Mouse (Mus musculus): ENCODE results near the gene Mtap. TPM values are rescaled to one million over a fixed set of nuclear protein-coding genes. Genes with fewer than 3 reads are reported as not detected.

The Mtap gene
- polyA plus RNA-seq, 1 experiment from 2014 or later = 13.0 TPM

GRCm38 (mm10) chr4:89145409-89145808 is 8.5 kb downstream of the Mtap start:
- Histone ChIP-seq H3K27ac (ENCODE audit: low read length) (no peak overlapping the region), H3K27me3 (ENCODE audit: control insufficient read depth, insufficient read depth, low read depth, low read length) (no peaks in the 10 kb centered on the region), H3K4me3 (ENCODE audit: low read depth, low read length) (no peak overlapping the region), H3K9ac (ENCODE audit: low read depth, low read length) (no peak overlapping the region), H3K4me1 (ENCODE audit: control insufficient read depth, low read depth, low read length) (no peaks in the 10 kb centered on the region), H3K4me2 (ENCODE audit: low read depth, low read length) (no peak overlapping the region), H3K36me3 (ENCODE audit: control insufficient read depth, insufficient read depth) (no peaks in the 10 kb centered on the region), H3K9me3 (replicated peaks; ENCODE audit: control insufficient read depth, low read length) (no peaks in the 10 kb centered on the region)
- ATAC-seq (ENCODE audit: low read depth) = peak; percentile 47; the same call in 1 of the 2 replicates
- 34% methylated on average over 6 of the region's 6 CpGs for WGBS (ENCODE audit: insufficient replicate concordance)

- no peak overlapping the region for H3K9ac ChIP-seq (ENCODE audit: low read depth, low read length)
- no peak overlapping the region for H3K4me2 ChIP-seq (ENCODE audit: low read depth, low read length)
- H3K4me1 ChIP-seq (ENCODE audit: control insufficient read depth, low read depth, low read length) = no peaks in the 10 kb centered on the region
- no peaks in the 10 kb centered on the region for H3K36me3 ChIP-seq (ENCODE audit: control insufficient read depth, insufficient read depth)
- no peak for ATAC-seq (ENCODE audit: low read depth)
- H3K9me3 ChIP-seq (replicated peaks; ENCODE audit: control insufficient read depth, low read length) = no peaks in the 10 kb centered on the region
- no peaks in the 10 kb centered on the region for H3K27me3 ChIP-seq (ENCODE audit: control insufficient read depth, insufficient read depth, low read depth, low read length)
- no peak overlapping the region for H3K4me3 ChIP-seq (ENCODE audit: low read depth, low read length)
- WGBS (ENCODE audit: insufficient replicate concordance) = 40% methylated on average over 3 of the region's 3 CpGs
- no peak overlapping the region for H3K27ac ChIP-seq (ENCODE audit: low read length)
Measured at GRCm38 (mm10) chr4:89146291-89146690, 9.4 kb downstream of the Mtap start.

- no peak for ATAC-seq (ENCODE audit: low read depth)
- H3K4me2 ChIP-seq (ENCODE audit: low read depth, low read length) = no peak overlapping the region
- H3K36me3 ChIP-seq (ENCODE audit: control insufficient read depth, insufficient read depth) = no peaks in the 10 kb centered on the region
- H3K4me3 ChIP-seq (ENCODE audit: low read depth, low read length) = no peak overlapping the region
- H3K9ac ChIP-seq (ENCODE audit: low read depth, low read length) = no peak overlapping the region
- no peaks in the 10 kb centered on the region for H3K27me3 ChIP-seq (ENCODE audit: control insufficient read depth, insufficient read depth, low read depth, low read length)
- no peak overlapping the region for H3K27ac ChIP-seq (ENCODE audit: low read length)
- no peaks in the 10 kb centered on the region for H3K4me1 ChIP-seq (ENCODE audit: control insufficient read depth, low read depth, low read length)
- no peaks in the 10 kb centered on the region for H3K9me3 ChIP-seq (replicated peaks; ENCODE audit: control insufficient read depth, low read length)
Measured at GRCm38 (mm10) chr4:89149261-89149660, 12.3 kb downstream of the Mtap start.

- no peaks in the 10 kb centered on the region for H3K9me3 ChIP-seq (replicated peaks; ENCODE audit: control insufficient read depth, low read length)
- no peak overlapping the region for H3K27ac ChIP-seq (ENCODE audit: low read length)
- no peaks in the 10 kb centered on the region for H3K27me3 ChIP-seq (ENCODE audit: control insufficient read depth, insufficient read depth, low read depth, low read length)
- no peak overlapping the region for H3K4me2 ChIP-seq (ENCODE audit: low read depth, low read length)
- 72% methylated on average over 3 of the region's 3 CpGs for WGBS (ENCODE audit: insufficient replicate concordance)
- no peak overlapping the region for H3K9ac ChIP-seq (ENCODE audit: low read depth, low read length)
- peaks cover 2% of the 10 kb centered on the region; the same call in 1 of the 2 replicates for H3K36me3 ChIP-seq (ENCODE audit: control insufficient read depth, insufficient read depth)
- no peak for ATAC-seq (ENCODE audit: low read depth)
- H3K4me3 ChIP-seq (ENCODE audit: low read depth, low read length) = no peak overlapping the region
- no peaks in the 10 kb centered on the region for H3K4me1 ChIP-seq (ENCODE audit: control insufficient read depth, low read depth, low read length)
Measured at GRCm38 (mm10) chr4:89161389-89161788, 24.5 kb downstream of the Mtap start.

GRCm38 (mm10) chr4:89162496-89162895 is 25.6 kb downstream of the Mtap start:
- ATAC-seq (ENCODE audit: low read depth) = no peak
- no peaks in the 10 kb centered on the region for H3K4me1 ChIP-seq (ENCODE audit: control insufficient read depth, low read depth, low read length)

GRCm38 (mm10) chr4:89163613-89164012 is 26.7 kb downstream of the Mtap start:
- Histone ChIP-seq H3K9me3 (replicated peaks; ENCODE audit: control insufficient read depth, low read length) (no peaks in the 10 kb centered on the region), H3K36me3 (ENCODE audit: control insufficient read depth, insufficient read depth) (peaks cover 2% of the 10 kb centered on the region; the same call in 1 of the 2 replicates), H3K4me2 (ENCODE audit: low read depth, low read length) (no peak overlapping the region), H3K27ac (ENCODE audit: low read length) (no peak overlapping the region), H3K4me3 (ENCODE audit: low read depth, low read length) (no peak overlapping the region), H3K27me3 (ENCODE audit: control insufficient read depth, insufficient read depth, low read depth, low read length) (no peaks in the 10 kb centered on the region), H3K4me1 (ENCODE audit: control insufficient read depth, low read depth, low read length) (no peaks in the 10 kb centered on the region), H3K9ac (ENCODE audit: low read depth, low read length) (no peak overlapping the region)
- WGBS (ENCODE audit: insufficient replicate concordance) = 75% methylated on average over 8 of the region's 8 CpGs
- no peak for ATAC-seq (ENCODE audit: low read depth)

More at GRCm38 (mm10) chr4:89162496-89162895, 25.6 kb downstream of the Mtap start:
- Histone ChIP-seq H3K27ac (ENCODE audit: low read length) (no peak overlapping the region), H3K9me3 (replicated peaks; ENCODE audit: control insufficient read depth, low read length) (no peaks in the 10 kb centered on the region), H3K36me3 (ENCODE audit: control insufficient read depth, insufficient read depth) (peaks cover 2% of the 10 kb centered on the region; the same call in 1 of the 2 replicates), H3K27me3 (ENCODE audit: control insufficient read depth, insufficient read depth, low read depth, low read length) (no peaks in the 10 kb centered on the region), H3K4me3 (ENCODE audit: low read depth, low read length) (no peak overlapping the region), H3K4me2 (ENCODE audit: low read depth, low read length) (no peak overlapping the region), H3K9ac (ENCODE audit: low read depth, low read length) (no peak overlapping the region)
- 52% methylated on average over 5 of the region's 5 CpGs for WGBS (ENCODE audit: insufficient replicate concordance)

- H3K4me2 ChIP-seq (ENCODE audit: low read depth, low read length) = no peak overlapping the region
- no peak overlapping the region for H3K4me3 ChIP-seq (ENCODE audit: low read depth, low read length)
- peaks cover 2% of the 10 kb centered on the region; the same call in 1 of the 2 replicates for H3K36me3 ChIP-seq (ENCODE audit: control insufficient read depth, insufficient read depth)
- no peaks in the 10 kb centered on the region for H3K9me3 ChIP-seq (replicated peaks; ENCODE audit: control insufficient read depth, low read length)
- no peak overlapping the region for H3K9ac ChIP-seq (ENCODE audit: low read depth, low read length)
- no peak for ATAC-seq (ENCODE audit: low read depth)
- H3K27me3 ChIP-seq (ENCODE audit: control insufficient read depth, insufficient read depth, low read depth, low read length) = no peaks in the 10 kb centered on the region
- no peak overlapping the region for H3K27ac ChIP-seq (ENCODE audit: low read length)
- H3K4me1 ChIP-seq (ENCODE audit: control insufficient read depth, low read depth, low read length) = no peaks in the 10 kb centered on the region
- WGBS (ENCODE audit: insufficient replicate concordance) = 72% methylated on average over 2 of the region's 2 CpGs
Measured at GRCm38 (mm10) chr4:89164681-89165080, 27.8 kb downstream of the Mtap start.

- peaks cover 9% of the 10 kb centered on the region for H3K36me3 ChIP-seq (ENCODE audit: control insufficient read depth, insufficient read depth)
- no peak overlapping the region for H3K4me2 ChIP-seq (ENCODE audit: low read depth, low read length)
- H3K27ac ChIP-seq (ENCODE audit: low read length) = no peak overlapping the region
- H3K4me3 ChIP-seq (ENCODE audit: low read depth, low read length) = no peak overlapping the region
- H3K9me3 ChIP-seq (replicated peaks; ENCODE audit: control insufficient read depth, low read length) = no peaks in the 10 kb centered on the region
- H3K27me3 ChIP-seq (ENCODE audit: control insufficient read depth, insufficient read depth, low read depth, low read length) = no peaks in the 10 kb centered on the region
- H3K9ac ChIP-seq (ENCODE audit: low read depth, low read length) = no peak overlapping the region
- no peak for ATAC-seq (ENCODE audit: low read depth)
- H3K4me1 ChIP-seq (ENCODE audit: control insufficient read depth, low read depth, low read length) = no peaks in the 10 kb centered on the region
- WGBS (ENCODE audit: insufficient replicate concordance) = 77% methylated on average over 9 of the region's 9 CpGs
Measured at GRCm38 (mm10) chr4:89168877-89169276, 32.0 kb downstream of the Mtap start.

- Histone ChIP-seq H3K4me2 (ENCODE audit: low read depth, low read length) (no peak overlapping the region), H3K27me3 (ENCODE audit: control insufficient read depth, insufficient read depth, low read depth, low read length) (no peaks in the 10 kb centered on the region), H3K27ac (ENCODE audit: low read length) (no peak overlapping the region), H3K4me1 (ENCODE audit: control insufficient read depth, low read depth, low read length) (no peaks in the 10 kb centered on the region), H3K36me3 (ENCODE audit: control insufficient read depth, insufficient read depth) (peaks cover 17% of the 10 kb centered on the region), H3K9me3 (replicated peaks; ENCODE audit: control insufficient read depth, low read length) (no peaks in the 10 kb centered on the region), H3K9ac (ENCODE audit: low read depth, low read length) (no peak overlapping the region), H3K4me3 (ENCODE audit: low read depth, low read length) (no peak overlapping the region)
- WGBS (ENCODE audit: insufficient replicate concordance) = 60% methylated on average over 4 of the region's 4 CpGs
- no peak for ATAC-seq (ENCODE audit: low read depth)
Measured at GRCm38 (mm10) chr4:89169739-89170138, 32.8 kb downstream of the Mtap start.
